Mouse (Mus musculus): ENCODE measurements around the gene Crtc2. TPM values are rescaled to one million over a fixed set of nuclear protein-coding genes. Genes with fewer than 3 reads are reported as not detected.

Gene Crtc2
- polyA plus RNA-seq, 1 experiment from 2014 or later, result 23.7 TPM

DNA sequence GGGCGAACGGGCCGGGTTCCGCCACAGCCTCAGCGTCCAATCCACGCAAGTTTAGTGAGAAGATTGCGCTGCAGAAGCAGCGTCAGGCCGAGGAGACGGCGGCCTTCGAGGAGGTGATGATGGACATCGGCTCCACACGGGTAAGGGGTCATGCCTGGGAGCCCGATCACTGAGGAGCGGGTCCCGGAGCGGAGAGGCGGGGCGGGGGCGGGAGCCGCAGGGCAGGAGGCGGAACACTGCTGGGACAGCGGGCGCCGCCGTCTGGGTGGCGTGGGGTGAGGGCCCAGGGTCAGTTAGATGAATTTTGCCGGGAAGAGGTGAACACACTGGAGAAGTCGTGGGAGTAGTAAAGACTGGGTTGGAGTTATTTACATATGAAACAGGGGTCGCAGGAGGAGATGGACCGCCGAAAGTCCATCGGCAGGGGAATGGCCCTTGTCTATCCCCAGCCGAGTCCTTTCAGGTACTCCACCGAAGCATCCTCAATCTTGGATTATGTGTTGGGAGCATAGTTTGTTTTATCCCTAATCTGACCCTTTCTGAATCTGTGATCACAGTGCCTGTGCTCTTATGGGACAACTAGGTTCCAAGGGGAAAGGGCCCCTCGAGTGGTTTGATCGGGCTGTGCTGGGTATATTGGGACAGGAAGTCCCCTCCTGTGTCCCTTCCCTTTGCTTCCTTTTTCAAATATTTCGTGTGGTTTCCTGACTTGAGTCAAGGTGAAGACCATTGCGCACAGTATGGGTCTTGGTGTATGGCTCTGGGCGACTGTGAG is 643 bp downstream of the Crtc2 start:
- peak; percentile 80 for ATAC-seq (replicated peaks; ENCODE audit: low FRiP score, low read depth)
- peaks cover 31% of the 10 kb centered on the region for H3K36me3 ChIP-seq (ENCODE audit: insufficient read depth, low read length)
- H3K27ac ChIP-seq, result peak overlapping the region; percentile 93
- peak overlapping the region; percentile 92 for H3K4me3 ChIP-seq (replicated peaks; ENCODE audit: low read depth, low read length)
- no peak for TF ChIP-seq CTCF (IDR thresholded peaks at IDR 0.05; ENCODE audit: low read depth)
- no peaks in the 10 kb centered on the region for H3K27me3 ChIP-seq (ENCODE audit: insufficient read depth, low read length)
- no peaks in the 10 kb centered on the region for H3K9me3 ChIP-seq (replicated peaks; ENCODE audit: low read length)
- WGBS, result under 1% methylated on average over 41 of the region's 41 CpGs
- peak overlapping the region; percentile 87 for H3K9ac ChIP-seq (ENCODE audit: low read depth, low read length)
- peak overlapping the region; percentile 76 for H3K4me2 ChIP-seq (ENCODE audit: low read length)
- DNase-seq (ENCODE audit: low spot score), result peak; percentile 69
- 0 out of 2 replicates have a peak, but pooled peaks cover 6% of the 10 kb centered on the region for H3K4me1 ChIP-seq (replicated peaks; ENCODE audit: insufficient read depth, low read length)

DNA sequence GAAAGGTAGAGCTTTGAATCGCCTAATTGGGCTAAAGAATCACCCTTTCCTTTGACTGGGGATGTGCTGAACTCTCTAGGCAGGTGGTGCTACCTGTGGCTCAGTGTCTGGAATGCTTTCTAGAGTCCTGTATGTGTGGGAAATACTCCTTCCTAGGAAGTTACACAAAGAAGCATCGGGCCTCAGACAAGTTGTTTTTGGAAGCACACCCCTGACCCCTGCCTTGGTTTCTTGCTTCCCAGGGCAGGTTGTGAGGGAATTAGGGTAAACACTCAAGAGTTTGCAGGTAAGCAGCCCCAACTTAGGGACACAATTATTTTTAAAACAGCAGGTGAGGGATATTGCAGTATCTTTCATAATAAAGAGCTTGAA is 1.2 kb downstream of the Crtc2 start:
- Histone ChIP-seq H3K36me3 (ENCODE audit: insufficient read depth, low read length) (peaks cover 36% of the 10 kb centered on the region), H3K27ac (peak overlapping the region; percentile 93; the same call in 1 of the 2 replicates), H3K9ac (ENCODE audit: low read depth, low read length) (peak overlapping the region; percentile 87), H3K27me3 (ENCODE audit: insufficient read depth, low read length) (no peaks in the 10 kb centered on the region), H3K4me1 (replicated peaks; ENCODE audit: insufficient read depth, low read length) (0 out of 2 replicates have a peak, but pooled peaks cover 6% of the 10 kb centered on the region), H3K9me3 (replicated peaks; ENCODE audit: low read length) (no peaks in the 10 kb centered on the region), H3K4me2 (ENCODE audit: low read length) (peak overlapping the region; percentile 76), H3K4me3 (replicated peaks; ENCODE audit: low read depth, low read length) (peak overlapping the region; percentile 92)
- 2% methylated on average over 2 of the region's 2 CpGs for WGBS
- no peak for DNase-seq (ENCODE audit: low spot score)
- TF ChIP-seq CTCF (IDR thresholded peaks at IDR 0.05; ENCODE audit: low read depth), result no peak
- ATAC-seq (replicated peaks; ENCODE audit: low FRiP score, low read depth), result no peak

GRCm38 (mm10) chr3:90255784-90256353 is 1.9 kb downstream of the Crtc2 start:
- Histone ChIP-seq H3K4me1 (replicated peaks; ENCODE audit: insufficient read depth, low read length) (0 out of 2 replicates have a peak, but pooled peaks cover 6% of the 10 kb centered on the region), H3K27me3 (ENCODE audit: insufficient read depth, low read length) (no peaks in the 10 kb centered on the region), H3K9me3 (replicated peaks; ENCODE audit: low read length) (no peaks in the 10 kb centered on the region), H3K9ac (ENCODE audit: low read depth, low read length) (no peak overlapping the region), H3K36me3 (ENCODE audit: insufficient read depth, low read length) (peaks cover 42% of the 10 kb centered on the region), H3K4me2 (ENCODE audit: low read length) (no peak overlapping the region; the same call in 1 of the 2 replicates), H3K4me3 (replicated peaks; ENCODE audit: low read depth, low read length) (0 out of 2 replicates have a peak overlapping the region, but pooled peaks have one; percentile 92), H3K27ac (no peak overlapping the region)
- no peak for ATAC-seq (replicated peaks; ENCODE audit: low FRiP score, low read depth)
- no peak for DNase-seq (ENCODE audit: low spot score)
- 92% methylated on average over 14 of the region's 14 CpGs for WGBS
- no peak for TF ChIP-seq CTCF (IDR thresholded peaks at IDR 0.05; ENCODE audit: low read depth)

DNA sequence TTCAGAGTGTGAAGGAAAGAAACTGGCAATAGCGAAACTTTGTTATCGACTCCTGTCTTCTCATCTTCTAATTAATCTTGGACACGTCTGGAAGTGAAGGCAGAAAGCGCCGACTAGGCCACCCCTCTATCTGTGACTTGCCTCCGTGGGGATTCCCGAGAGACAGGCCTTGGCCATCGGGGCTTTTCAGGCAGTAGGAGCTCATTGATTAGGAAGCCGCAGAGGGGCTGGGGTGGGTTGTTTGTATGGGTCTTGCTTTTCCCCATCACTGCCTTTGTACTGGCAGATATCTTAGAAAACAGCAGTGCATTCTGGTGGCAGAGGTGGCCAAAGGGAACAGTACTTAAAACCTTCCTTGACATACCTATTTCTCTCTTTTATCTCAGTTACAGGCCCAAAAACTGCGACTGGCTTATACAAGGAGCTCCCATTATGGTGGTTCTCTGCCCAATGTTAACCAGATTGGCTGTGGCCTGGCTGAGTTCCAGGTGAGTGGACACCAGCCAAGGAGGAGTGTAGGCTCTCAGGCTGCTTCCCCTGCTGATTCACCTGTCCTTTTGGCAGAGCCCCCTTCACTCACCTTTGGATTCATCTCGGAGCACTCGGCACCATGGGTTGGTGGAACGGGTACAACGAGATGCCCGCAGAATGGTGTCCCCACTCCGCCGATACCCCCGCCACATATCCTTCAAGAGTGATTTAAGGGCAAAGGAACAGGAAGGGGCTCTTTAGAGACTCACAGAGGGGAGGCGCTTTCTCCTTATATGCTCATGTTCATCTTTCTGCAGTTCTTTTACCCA is 3.0 kb downstream of the Crtc2 start:
- H3K9me3 ChIP-seq (replicated peaks; ENCODE audit: low read length), result no peaks in the 10 kb centered on the region
- peaks cover 44% of the 10 kb centered on the region for H3K36me3 ChIP-seq (ENCODE audit: insufficient read depth, low read length)
- H3K9ac ChIP-seq (ENCODE audit: low read depth, low read length), result no peak overlapping the region
- 90% methylated on average over 19 of the region's 19 CpGs for WGBS
- no peak for ATAC-seq (replicated peaks; ENCODE audit: low FRiP score, low read depth)
- no peak overlapping the region for H3K4me2 ChIP-seq (ENCODE audit: low read length)
- no peak for DNase-seq (ENCODE audit: low spot score)
- no peaks in the 10 kb centered on the region for H3K27me3 ChIP-seq (ENCODE audit: insufficient read depth, low read length)
- TF ChIP-seq CTCF (IDR thresholded peaks at IDR 0.05; ENCODE audit: low read depth), result no peak
- no peak overlapping the region for H3K27ac ChIP-seq
- 0 out of 2 replicates have a peak, but pooled peaks cover 6% of the 10 kb centered on the region for H3K4me1 ChIP-seq (replicated peaks; ENCODE audit: insufficient read depth, low read length)
- no peak overlapping the region for H3K4me3 ChIP-seq (replicated peaks; ENCODE audit: low read depth, low read length)

GRCm38 (mm10) chr3:90258521-90258920 is 4.6 kb downstream of the Crtc2 start:
- no peak for TF ChIP-seq CTCF (IDR thresholded peaks at IDR 0.05; ENCODE audit: low read depth)
- H3K9me3 ChIP-seq (replicated peaks; ENCODE audit: low read length), result no peaks in the 10 kb centered on the region
- peaks cover 54% of the 10 kb centered on the region for H3K36me3 ChIP-seq (ENCODE audit: insufficient read depth, low read length)
- no peak overlapping the region for H3K4me2 ChIP-seq (ENCODE audit: low read length)
- 98% methylated on average over 4 of the region's 4 CpGs for WGBS
- DNase-seq (ENCODE audit: low spot score), result no peak
- no peak overlapping the region for H3K9ac ChIP-seq (ENCODE audit: low read depth, low read length)
- H3K27ac ChIP-seq, result no peak overlapping the region
- 0 out of 2 replicates have a peak, but pooled peaks cover 6% of the 10 kb centered on the region for H3K4me1 ChIP-seq (replicated peaks; ENCODE audit: insufficient read depth, low read length)
- no peak overlapping the region for H3K4me3 ChIP-seq (replicated peaks; ENCODE audit: low read depth, low read length)
- H3K27me3 ChIP-seq (ENCODE audit: insufficient read depth, low read length), result no peaks in the 10 kb centered on the region
- no peak for ATAC-seq (replicated peaks; ENCODE audit: low FRiP score, low read depth)
